Mouse (Mus musculus): ENCODE results near the gene Sdk1.

DNA sequence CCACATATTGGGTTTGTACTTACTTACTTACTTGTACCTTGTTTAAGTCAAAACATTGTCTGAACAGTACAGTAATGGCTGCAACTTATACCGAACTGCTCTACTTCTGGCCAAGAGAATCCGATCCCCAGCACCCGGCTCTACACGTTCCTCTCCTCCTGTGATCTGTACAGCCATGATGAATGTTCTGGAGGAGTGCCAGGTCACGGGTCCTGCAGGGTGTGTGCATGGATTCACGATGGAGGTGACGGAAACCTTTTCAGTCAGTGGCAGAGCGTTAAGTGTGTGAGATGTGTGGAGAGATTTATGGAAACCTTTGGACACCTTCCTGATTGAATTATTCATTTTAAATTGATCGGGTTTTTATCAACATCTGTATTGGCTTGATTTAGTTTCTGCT is 312.2 kb downstream of the Sdk1 start:
- no peak for TF ChIP-seq USF1 (IDR thresholded peaks at IDR 0.05; ENCODE audit: low read depth, low read length)
- no peak for TF ChIP-seq CTCF (conservative IDR thresholded peaks at IDR 0.05 in 1 of 2, IDR thresholded peaks at IDR 0.05 in 1 of 2; ENCODE audit: low read depth in 2 of 2, low read length in 2 of 2)

All from CH12.LX (cell line).